Mouse (Mus musculus): ENCODE data around the gene Birc5. TPM values are rescaled to one million over a fixed set of nuclear protein-coding genes. Genes with fewer than 3 reads are reported as not detected.
A peak's percentile ranks its signal among the peaks of the same experiment; 100 is the strongest.
"Not testable (repeated sequence)": the region's sequence is repeated elsewhere in the genome, so short reads cannot be mapped to it uniquely, and the experiment has no call there.

The Birc5 gene
- polyA plus RNA-seq, 1 experiment from 2014 or later, result 336 TPM

- Histone ChIP-seq H3K9me3 (ENCODE audit: control insufficient read depth, low read length) (no peaks in the 10 kb centered on the region), H3K4me3 (ENCODE audit: low read length) (peak overlapping the region; percentile 32), H3K27ac (ENCODE audit: low read length) (no peak overlapping the region), H3K4me2 (ENCODE audit: low read depth, low read length) (peak overlapping the region; percentile 51), H3K4me1 (replicated peaks; ENCODE audit: control insufficient read depth, insufficient read depth, low read length) (peaks cover 49% of the 10 kb centered on the region), H3K27me3 (ENCODE audit: control insufficient read depth, insufficient read depth, low read depth, low read length) (no peaks in the 10 kb centered on the region), H3K9ac (ENCODE audit: low read length) (0 out of 2 replicates have a peak overlapping the region, but pooled peaks have one; percentile 31), H3K36me3 (ENCODE audit: control insufficient read depth, insufficient read depth, low read length) (no peaks in the 10 kb centered on the region)
- 20% methylated on average over 28 of the region's 28 CpGs for WGBS
- ATAC-seq (ENCODE audit: low read depth), result peak; percentile 18; the same call in 1 of the 2 replicates
These were observed 16.7 kb upstream of the Birc5 start for GRCm38 (mm10) chr11:117832086-117832969.

- WGBS, result 96% methylated on average over 4 of the region's 6 CpGs
- peaks cover 37% of the 10 kb centered on the region for H3K4me1 ChIP-seq (replicated peaks; ENCODE audit: control insufficient read depth, insufficient read depth, low read length)
- not testable (repeated sequence) for H3K4me2 ChIP-seq (ENCODE audit: low read depth, low read length); H3K9me3 ChIP-seq (ENCODE audit: control insufficient read depth, low read length); ATAC-seq (ENCODE audit: low read depth); H3K27me3 ChIP-seq (ENCODE audit: control insufficient read depth, insufficient read depth, low read depth, low read length); H3K36me3 ChIP-seq (ENCODE audit: control insufficient read depth, insufficient read depth, low read length); H3K9ac ChIP-seq (ENCODE audit: low read length); H3K4me3 ChIP-seq (ENCODE audit: low read length); H3K27ac ChIP-seq (ENCODE audit: low read length)
These were observed 15.5 kb upstream of the Birc5 start for GRCm38 (mm10) chr11:117833509-117833908.

GRCm38 (mm10) chr11:117834086-117834485 is 15.0 kb upstream of the Birc5 start:
- H3K27me3 ChIP-seq (ENCODE audit: control insufficient read depth, insufficient read depth, low read depth, low read length), result no peaks in the 10 kb centered on the region
- no peak for ATAC-seq (ENCODE audit: low read depth)
- H3K4me1 ChIP-seq (replicated peaks; ENCODE audit: control insufficient read depth, insufficient read depth, low read length), result peaks cover 31% of the 10 kb centered on the region
- H3K4me3 ChIP-seq (ENCODE audit: low read length), result no peak overlapping the region
- H3K4me2 ChIP-seq (ENCODE audit: low read depth, low read length), result no peak overlapping the region
- no peak overlapping the region for H3K27ac ChIP-seq (ENCODE audit: low read length)
- 83% methylated on average over 8 of the region's 8 CpGs for WGBS
- no peaks in the 10 kb centered on the region for H3K9me3 ChIP-seq (ENCODE audit: control insufficient read depth, low read length)
- H3K36me3 ChIP-seq (ENCODE audit: control insufficient read depth, insufficient read depth, low read length), result no peaks in the 10 kb centered on the region
- no peak overlapping the region for H3K9ac ChIP-seq (ENCODE audit: low read length)

GRCm38 (mm10) chr11:117836306-117836705 is 12.7 kb upstream of the Birc5 start:
- peak; percentile 29; the same call in 1 of the 2 replicates for ATAC-seq (ENCODE audit: low read depth)
- H3K36me3 ChIP-seq (ENCODE audit: control insufficient read depth, insufficient read depth, low read length), result no peaks in the 10 kb centered on the region
- peak overlapping the region; percentile 32 for H3K4me3 ChIP-seq (ENCODE audit: low read length)

GRCm38 (mm10) chr11:117838572-117838971 is 10.5 kb upstream of the Birc5 start:
- no peak for ATAC-seq (ENCODE audit: low read depth)
- WGBS, result 63% methylated on average over 2 of the region's 2 CpGs
- Histone ChIP-seq H3K9me3 (ENCODE audit: control insufficient read depth, low read length) (no peaks in the 10 kb centered on the region), H3K27me3 (ENCODE audit: control insufficient read depth, insufficient read depth, low read depth, low read length) (no peaks in the 10 kb centered on the region), H3K9ac (ENCODE audit: low read length) (no peak overlapping the region), H3K36me3 (ENCODE audit: control insufficient read depth, insufficient read depth, low read length) (no peaks in the 10 kb centered on the region), H3K4me3 (ENCODE audit: low read length) (no peak overlapping the region), H3K4me1 (replicated peaks; ENCODE audit: control insufficient read depth, insufficient read depth, low read length) (peaks cover 5% of the 10 kb centered on the region), H3K4me2 (ENCODE audit: low read depth, low read length) (no peak overlapping the region), H3K27ac (ENCODE audit: low read length) (no peak overlapping the region)

More at GRCm38 (mm10) chr11:117836306-117836705, 12.7 kb upstream of the Birc5 start:
- 16% methylated on average over 13 of the region's 13 CpGs for WGBS
- no peaks in the 10 kb centered on the region for H3K27me3 ChIP-seq (ENCODE audit: control insufficient read depth, insufficient read depth, low read depth, low read length)
- peak overlapping the region; percentile 54 for H3K4me2 ChIP-seq (ENCODE audit: low read depth, low read length)
- no peaks in the 10 kb centered on the region for H3K9me3 ChIP-seq (ENCODE audit: control insufficient read depth, low read length)
- no peak overlapping the region for H3K9ac ChIP-seq (ENCODE audit: low read length)
- no peak overlapping the region for H3K27ac ChIP-seq (ENCODE audit: low read length)
- peaks cover 11% of the 10 kb centered on the region for H3K4me1 ChIP-seq (replicated peaks; ENCODE audit: control insufficient read depth, insufficient read depth, low read length)

- ATAC-seq (ENCODE audit: low read depth), result no peak
- Histone ChIP-seq H3K9me3 (ENCODE audit: control insufficient read depth, low read length) (no peaks in the 10 kb centered on the region), H3K27me3 (ENCODE audit: control insufficient read depth, insufficient read depth, low read depth, low read length) (no peaks in the 10 kb centered on the region), H3K36me3 (ENCODE audit: control insufficient read depth, insufficient read depth, low read length) (no peaks in the 10 kb centered on the region), H3K9ac (ENCODE audit: low read length) (no peak overlapping the region), H3K4me1 (replicated peaks; ENCODE audit: control insufficient read depth, insufficient read depth, low read length) (peaks cover 5% of the 10 kb centered on the region), H3K4me2 (ENCODE audit: low read depth, low read length) (no peak overlapping the region), H3K27ac (ENCODE audit: low read length) (no peak overlapping the region), H3K4me3 (ENCODE audit: low read length) (no peak overlapping the region)
- WGBS, result 85% methylated on average over 1 of the region's 1 CpGs
These were observed 10.0 kb upstream of the Birc5 start for GRCm38 (mm10) chr11:117839021-117839420.

GRCm38 (mm10) chr11:117840910-117841309 is 8.1 kb upstream of the Birc5 start:
- no peaks in the 10 kb centered on the region for H3K27me3 ChIP-seq (ENCODE audit: control insufficient read depth, insufficient read depth, low read depth, low read length)
- no peak overlapping the region for H3K4me2 ChIP-seq (ENCODE audit: low read depth, low read length)
- H3K9ac ChIP-seq (ENCODE audit: low read length), result no peak overlapping the region
- H3K4me1 ChIP-seq (replicated peaks; ENCODE audit: control insufficient read depth, insufficient read depth, low read length), result peaks cover 5% of the 10 kb centered on the region
- no peak for ATAC-seq (ENCODE audit: low read depth)
- no peak overlapping the region for H3K4me3 ChIP-seq (ENCODE audit: low read length)
- no peaks in the 10 kb centered on the region for H3K9me3 ChIP-seq (ENCODE audit: control insufficient read depth, low read length)
- no peaks in the 10 kb centered on the region for H3K36me3 ChIP-seq (ENCODE audit: control insufficient read depth, insufficient read depth, low read length)
- H3K27ac ChIP-seq (ENCODE audit: low read length), result no peak overlapping the region
- WGBS, result 61% methylated on average over 1 of the region's 1 CpGs

- H3K4me2 ChIP-seq (ENCODE audit: low read depth, low read length), result no peak overlapping the region
- H3K27ac ChIP-seq (ENCODE audit: low read length), result no peak overlapping the region
- no peak overlapping the region for H3K4me3 ChIP-seq (ENCODE audit: low read length)
- WGBS, result 85% methylated on average over 2 of the region's 2 CpGs
- H3K27me3 ChIP-seq (ENCODE audit: control insufficient read depth, insufficient read depth, low read depth, low read length), result no peaks in the 10 kb centered on the region
- H3K4me1 ChIP-seq (replicated peaks; ENCODE audit: control insufficient read depth, insufficient read depth, low read length), result peaks cover 8% of the 10 kb centered on the region
- no peak overlapping the region for H3K9ac ChIP-seq (ENCODE audit: low read length)
- no peak for ATAC-seq (ENCODE audit: low read depth)
- H3K9me3 ChIP-seq (ENCODE audit: control insufficient read depth, low read length), result no peaks in the 10 kb centered on the region
- no peaks in the 10 kb centered on the region for H3K36me3 ChIP-seq (ENCODE audit: control insufficient read depth, insufficient read depth, low read length)
These were observed 5.6 kb upstream of the Birc5 start for GRCm38 (mm10) chr11:117843434-117843833.

- Histone ChIP-seq H3K9me3 (ENCODE audit: control insufficient read depth, low read length) (no peaks in the 10 kb centered on the region), H3K4me2 (ENCODE audit: low read depth, low read length) (no peak overlapping the region), H3K27ac (ENCODE audit: low read length) (0 out of 2 replicates have a peak overlapping the region, but pooled peaks have one; percentile 3), H3K27me3 (ENCODE audit: control insufficient read depth, insufficient read depth, low read depth, low read length) (no peaks in the 10 kb centered on the region), H3K36me3 (ENCODE audit: control insufficient read depth, insufficient read depth, low read length) (no peaks in the 10 kb centered on the region), H3K4me3 (ENCODE audit: low read length) (no peak overlapping the region), H3K4me1 (replicated peaks; ENCODE audit: control insufficient read depth, insufficient read depth, low read length) (peaks cover 13% of the 10 kb centered on the region), H3K9ac (ENCODE audit: low read length) (no peak overlapping the region)
- no peak for ATAC-seq (ENCODE audit: low read depth)
- WGBS, result 54% methylated on average over 2 of the region's 2 CpGs
These were observed 4.1 kb upstream of the Birc5 start for GRCm38 (mm10) chr11:117844997-117845396.

All from lung, embryonic 16.5 days (tissue).